Mouse (Mus musculus): ENCODE data around the gene Cd28. TPM values are rescaled to one million over a fixed set of nuclear protein-coding genes. Genes with fewer than 3 reads are reported as not detected.
A peak's percentile ranks its signal among the peaks of the same experiment; 100 is the strongest.
"Not testable (repeated sequence)": the region's sequence is repeated elsewhere in the genome, so short reads cannot be mapped to it uniquely, and the experiment has no call there.

Gene Cd28
- polyA plus RNA-seq, 1 experiment from 2014 or later: 0.16 TPM

GRCm38 (mm10) chr1:60810821-60811220 lies 94.2 kb downstream of the Cd28 start:
- H3K4me3 ChIP-seq: no peak overlapping the region
- no peak for DNase-seq (ENCODE audit: low spot score)
- no peaks in the 10 kb centered on the region for H3K27me3 ChIP-seq (ENCODE audit: insufficient read depth, poor library complexity, severe bottlenecking)
- H3K4me1 ChIP-seq: 0 out of 2 replicates have a peak, but pooled peaks cover 4% of the 10 kb centered on the region
- H3K9me3 ChIP-seq: no peaks in the 10 kb centered on the region
- no peaks in the 10 kb centered on the region for H3K36me3 ChIP-seq
- no peak overlapping the region for H3K27ac ChIP-seq

DNA sequence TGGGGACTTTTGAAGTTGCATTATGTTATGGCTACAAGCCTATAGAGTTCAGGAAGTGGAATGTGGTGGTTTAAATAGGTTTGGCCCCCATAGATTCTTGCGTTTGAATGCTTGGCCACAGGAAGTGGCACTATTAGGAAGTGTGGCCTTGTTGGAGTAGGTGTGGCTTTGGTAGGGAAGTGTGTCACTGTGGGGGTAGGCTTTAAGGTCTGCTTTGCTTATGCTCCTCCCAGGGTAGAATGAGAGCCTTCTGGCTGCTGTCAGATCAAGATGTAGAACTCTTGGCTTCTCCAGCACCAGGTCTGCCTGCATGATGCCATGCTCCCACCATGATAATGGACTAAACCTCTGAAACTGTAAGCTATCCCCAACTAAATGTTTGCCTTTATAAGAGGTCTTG lies 95.4 kb downstream of the Cd28 start:
- H3K27ac ChIP-seq: no peak overlapping the region
- no peak for DNase-seq (ENCODE audit: low spot score)
- H3K36me3 ChIP-seq: no peaks in the 10 kb centered on the region
- no peak overlapping the region for H3K4me3 ChIP-seq
- no peaks in the 10 kb centered on the region for H3K27me3 ChIP-seq (ENCODE audit: insufficient read depth, poor library complexity, severe bottlenecking)
- no peaks in the 10 kb centered on the region for H3K9me3 ChIP-seq
- 0 out of 2 replicates have a peak, but pooled peaks cover 4% of the 10 kb centered on the region for H3K4me1 ChIP-seq
- 78% methylated on average over 1 of the region's 1 CpGs for WGBS

- WGBS: 60% methylated on average over 2 of the region's 2 CpGs
- Histone ChIP-seq H3K27me3 (ENCODE audit: insufficient read depth, poor library complexity, severe bottlenecking) (no peaks in the 10 kb centered on the region), H3K9me3 (no peaks in the 10 kb centered on the region), H3K27ac (no peak overlapping the region), H3K36me3 (no peaks in the 10 kb centered on the region), H3K4me1 (0 out of 2 replicates have a peak, but pooled peaks cover 4% of the 10 kb centered on the region), H3K4me3 (no peak overlapping the region)
- no peak for DNase-seq (ENCODE audit: low spot score)
Measured at GRCm38 (mm10) chr1:60813411-60813810, 96.8 kb downstream of the Cd28 start.

DNA sequence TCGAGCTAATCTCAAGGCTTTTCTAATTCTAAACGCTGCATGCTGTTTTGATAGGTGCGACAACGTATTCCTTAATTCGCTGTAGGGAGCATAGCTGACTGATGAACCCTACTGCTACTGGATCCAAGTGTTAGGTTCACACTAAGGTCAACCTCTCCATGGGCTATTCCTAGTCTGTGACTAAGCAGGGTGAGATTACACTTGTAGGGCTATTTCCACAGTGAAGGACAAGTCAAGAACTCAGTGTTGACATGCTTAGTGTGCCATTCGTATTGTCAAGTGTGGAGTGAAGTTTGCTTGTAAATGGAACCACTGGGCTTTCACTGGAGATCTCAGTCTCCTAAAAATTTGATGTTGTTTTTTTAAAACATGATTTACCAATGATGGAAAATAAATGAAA lies 99.3 kb downstream of the Cd28 start:
- 62% methylated on average over 6 of the region's 6 CpGs for WGBS
- Histone ChIP-seq H3K9me3 (no peaks in the 10 kb centered on the region), H3K4me1 (no peaks in the 10 kb centered on the region), H3K36me3 (no peaks in the 10 kb centered on the region), H3K4me3 (no peak overlapping the region), H3K27me3 (ENCODE audit: insufficient read depth, poor library complexity, severe bottlenecking) (no peaks in the 10 kb centered on the region), H3K27ac (peak overlapping the region; percentile 52; the same call in 1 of the 2 replicates)
- peak; percentile 83 for DNase-seq (ENCODE audit: low spot score)

DNA sequence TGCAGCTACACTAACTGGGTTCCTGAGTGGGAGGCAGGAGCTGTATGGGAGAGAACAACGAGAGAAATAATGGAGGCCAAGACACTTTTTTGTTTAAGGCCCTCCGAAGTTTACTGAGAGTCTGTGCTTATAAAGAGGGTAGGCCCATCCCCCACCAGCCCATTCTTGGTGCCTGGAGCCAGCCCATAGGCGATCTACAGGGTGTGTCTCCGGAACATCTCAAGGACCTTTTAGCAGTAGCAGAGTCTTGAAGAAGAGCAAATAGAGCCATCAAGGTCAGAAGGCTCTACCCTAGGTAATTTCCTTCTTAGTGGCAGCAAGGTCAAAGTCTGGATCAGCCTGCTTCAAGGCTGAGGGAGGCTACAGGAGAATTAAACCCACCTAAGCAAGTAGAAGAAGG lies 101.9 kb downstream of the Cd28 start:
- H3K9me3 ChIP-seq; H3K27ac ChIP-seq; H3K4me1 ChIP-seq; DNase-seq (ENCODE audit: low spot score); H3K27me3 ChIP-seq (ENCODE audit: insufficient read depth, poor library complexity, severe bottlenecking); H3K4me3 ChIP-seq; H3K36me3 ChIP-seq: not testable (repeated sequence)
- WGBS: 79% methylated on average over 4 of the region's 4 CpGs

GRCm38 (mm10) chr1:60819993-60820392 lies 103.4 kb downstream of the Cd28 start:
- 95% methylated on average over 2 of the region's 2 CpGs for WGBS
- H3K4me1 ChIP-seq: peaks cover 7% of the 10 kb centered on the region; the same call in 1 of the 2 replicates

GRCm38 (mm10) chr1:60820981-60821380 lies 104.4 kb downstream of the Cd28 start:
- no peak overlapping the region for H3K4me3 ChIP-seq
- 77% methylated on average over 2 of the region's 2 CpGs for WGBS
- DNase-seq (ENCODE audit: low spot score): no peak

More at GRCm38 (mm10) chr1:60819993-60820392, 103.4 kb downstream of the Cd28 start:
- Histone ChIP-seq H3K36me3 (no peaks in the 10 kb centered on the region), H3K27me3 (ENCODE audit: insufficient read depth, poor library complexity, severe bottlenecking) (no peaks in the 10 kb centered on the region), H3K27ac (no peak overlapping the region), H3K4me3 (no peak overlapping the region), H3K9me3 (no peaks in the 10 kb centered on the region)
- DNase-seq (ENCODE audit: low spot score): no peak

GRCm38 (mm10) chr1:60821590-60821989 lies 105.0 kb downstream of the Cd28 start:
- Histone ChIP-seq H3K27me3 (ENCODE audit: insufficient read depth, poor library complexity, severe bottlenecking) (no peaks in the 10 kb centered on the region), H3K4me3 (no peak overlapping the region), H3K27ac (no peak overlapping the region), H3K9me3 (no peaks in the 10 kb centered on the region), H3K36me3 (no peaks in the 10 kb centered on the region), H3K4me1 (peaks cover 7% of the 10 kb centered on the region; the same call in 1 of the 2 replicates)
- DNase-seq (ENCODE audit: low spot score): no peak
- WGBS: 43% methylated on average over 3 of the region's 3 CpGs

More at GRCm38 (mm10) chr1:60820981-60821380, 104.4 kb downstream of the Cd28 start:
- Histone ChIP-seq H3K4me1 (peaks cover 7% of the 10 kb centered on the region; the same call in 1 of the 2 replicates), H3K27me3 (ENCODE audit: insufficient read depth, poor library complexity, severe bottlenecking) (no peaks in the 10 kb centered on the region), H3K36me3 (no peaks in the 10 kb centered on the region), H3K27ac (no peak overlapping the region), H3K9me3 (no peaks in the 10 kb centered on the region)

Other genes with a start within 250 kb of the Cd28 start
- gene Raph1, start 149.7 kb upstream of the Cd28 start, polyA plus RNA-seq (2016; fragmentation: Nextera tagmentation; extraction: Ambion mirVana): 54.5 and 60.2 TPM in 2 replicates
- not detected in 2 replicates for gene Ctla4, start 170.2 kb downstream of the Cd28 start, polyA plus RNA-seq (2016; fragmentation: Nextera tagmentation; extraction: Ambion mirVana)

Measured in heart, embryonic 10.5 days (tissue).